Mouse (Mus musculus) spleen, adult 2 months (tissue): ENCODE measurements around the gene Epha8.

ENCODE experiments used
- CTCF ChIP-seq: fragments of 200-500 bp; IDR thresholded peaks from 2 replicates; pipeline ENCODE4 v1.5.1; 2011; ENCODE audit warnings: mild to moderate bottlenecking, inconsistent platforms; ENCODE audit not compliant: insufficient read depth, insufficient read length, insufficient replicate concordance; ENCODE audit errors: extremely low read depth
- POLR2A ChIP-seq: fragments of 200-500 bp; IDR thresholded peaks from 2 replicates; pipeline ENCODE4 v1.6.1; 2011; ENCODE audit warnings: low read depth, low read length, inconsistent platforms

GRCm38 (mm10) chr4:136937935-136938334 lies 18.7 kb downstream of the Epha8 start:
- TF ChIP-seq POLR2A (no peak), CTCF (no peak)
